Mouse (Mus musculus): ENCODE measurements around the gene Tsen2. TPM values are rescaled to one million over a fixed set of nuclear protein-coding genes. Genes with fewer than 3 reads are reported as not detected.

Gene Tsen2
- 23.7 and 26.1 TPM in 2 replicates for polyA plus RNA-seq (2015; fragmentation: Nextera tagmentation; extraction: Ambion mirVana)

DNA sequence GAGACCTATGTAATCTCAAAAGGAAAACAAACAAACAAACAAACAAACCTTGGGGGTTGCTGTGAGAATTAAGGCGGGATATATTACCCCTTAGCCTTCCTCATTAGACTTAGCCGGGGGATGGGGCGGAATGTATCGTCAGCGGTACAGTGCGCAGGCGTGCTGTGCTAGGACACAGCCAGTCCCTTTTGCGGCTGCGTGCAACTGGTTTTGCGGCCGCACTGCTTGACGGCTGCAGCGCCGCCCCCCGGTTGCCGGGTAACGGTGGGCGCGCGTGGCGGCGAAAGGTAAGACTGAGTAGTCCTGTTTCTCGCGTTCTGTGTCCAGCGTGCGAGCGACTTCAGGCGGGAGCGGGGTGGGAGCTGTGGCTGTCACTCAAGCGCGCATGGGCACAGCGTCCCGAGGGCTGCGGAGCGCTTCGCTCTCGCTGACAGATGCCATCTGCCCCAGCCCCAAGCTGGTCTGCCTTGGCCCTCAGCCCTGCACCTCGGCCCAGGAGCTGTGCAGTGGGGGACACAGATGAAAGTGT, at the start of gene Tsen2:
Gene Tsen2 (plus strand): TSS at position 223 of the 529 bp plus-strand sequence.
- Histone ChIP-seq H3K4me3 (replicated peaks; ENCODE audit: low read length) (peak within 1 kb of the TSS; percentile 80), H3K9me3 (replicated peaks; ENCODE audit: control insufficient read depth, low read length) (no peaks in the 10 kb centered on the region), H3K9ac (ENCODE audit: low read length) (peak within 1 kb of the TSS; percentile 93), H3K4me2 (ENCODE audit: low read depth, low read length) (peak within 1 kb of the TSS; percentile 75), H3K4me1 (ENCODE audit: control insufficient read depth, insufficient read depth, low read length) (peaks cover 12% of the 10 kb centered on the region), H3K27ac (ENCODE audit: low read length) (peak within 1 kb of the TSS; percentile 76), H3K27me3 (ENCODE audit: control insufficient read depth, insufficient read depth, low read length) (no peaks in the 10 kb centered on the region), H3K36me3 (ENCODE audit: control insufficient read depth, insufficient read depth, low read length) (0 out of 2 replicates have a peak, but pooled peaks cover 3% of the 10 kb centered on the region)
- WGBS: under 1% methylated on average over 38 of the region's 38 CpGs
- ATAC-seq (ENCODE audit: insufficient read depth, low FRiP score): peak; percentile 92

- no peak overlapping the region for H3K4me3 ChIP-seq (replicated peaks; ENCODE audit: low read length)
- no peak overlapping the region for H3K4me2 ChIP-seq (ENCODE audit: low read depth, low read length)
- no peak overlapping the region for H3K27ac ChIP-seq (ENCODE audit: low read length)
- H3K36me3 ChIP-seq (ENCODE audit: control insufficient read depth, insufficient read depth, low read length): no peaks in the 10 kb centered on the region
- peak overlapping the region; percentile 26 for H3K9ac ChIP-seq (ENCODE audit: low read length)
- no peaks in the 10 kb centered on the region for H3K9me3 ChIP-seq (replicated peaks; ENCODE audit: control insufficient read depth, low read length)
- H3K27me3 ChIP-seq (ENCODE audit: control insufficient read depth, insufficient read depth, low read length): no peaks in the 10 kb centered on the region
- no peak for ATAC-seq (ENCODE audit: insufficient read depth, low FRiP score)
- WGBS: 63% methylated on average over 14 of the region's 14 CpGs
- H3K4me1 ChIP-seq (ENCODE audit: control insufficient read depth, insufficient read depth, low read length): peaks cover 6% of the 10 kb centered on the region
Measured at GRCm38 (mm10) chr6:115499540-115499939, 44.9 kb upstream of the Tsen2 start.

GRCm38 (mm10) chr6:115500234-115500633, 44.2 kb upstream of the Tsen2 start:
- H3K4me1 ChIP-seq (ENCODE audit: control insufficient read depth, insufficient read depth, low read length): peaks cover 6% of the 10 kb centered on the region
- ATAC-seq (ENCODE audit: insufficient read depth, low FRiP score): no peak
- no peak overlapping the region for H3K27ac ChIP-seq (ENCODE audit: low read length)
- WGBS: 84% methylated on average over 10 of the region's 10 CpGs
- H3K4me2 ChIP-seq (ENCODE audit: low read depth, low read length): no peak overlapping the region
- H3K9ac ChIP-seq (ENCODE audit: low read length): no peak overlapping the region
- H3K4me3 ChIP-seq (replicated peaks; ENCODE audit: low read length): no peak overlapping the region
- no peaks in the 10 kb centered on the region for H3K36me3 ChIP-seq (ENCODE audit: control insufficient read depth, insufficient read depth, low read length)
- H3K9me3 ChIP-seq (replicated peaks; ENCODE audit: control insufficient read depth, low read length): no peaks in the 10 kb centered on the region
- H3K27me3 ChIP-seq (ENCODE audit: control insufficient read depth, insufficient read depth, low read length): no peaks in the 10 kb centered on the region

DNA sequence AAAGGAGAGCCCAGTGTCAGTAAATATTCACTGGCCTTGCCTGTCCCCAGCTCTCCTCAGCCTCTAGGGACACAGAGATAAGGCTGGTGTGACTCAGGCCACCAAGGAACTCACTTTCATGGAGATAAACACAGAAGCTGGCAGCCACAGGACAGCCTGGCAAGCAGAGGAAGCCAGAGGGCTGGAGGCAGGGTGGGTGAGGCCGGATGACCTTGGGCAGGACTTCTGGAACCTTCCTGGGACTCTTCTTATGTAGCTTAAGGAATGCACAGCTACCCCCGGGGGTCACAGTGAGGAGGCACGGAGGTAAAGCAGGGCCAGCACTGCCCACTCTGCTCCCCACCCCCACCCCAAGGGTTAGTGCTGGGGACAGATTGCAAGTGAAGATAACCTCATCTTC, 43.3 kb upstream of the Tsen2 start:
- no peak for ATAC-seq (ENCODE audit: insufficient read depth, low FRiP score)
- Histone ChIP-seq H3K36me3 (ENCODE audit: control insufficient read depth, insufficient read depth, low read length) (no peaks in the 10 kb centered on the region), H3K9ac (ENCODE audit: low read length) (no peak overlapping the region), H3K4me2 (ENCODE audit: low read depth, low read length) (no peak overlapping the region), H3K27ac (ENCODE audit: low read length) (peak overlapping the region; percentile 57; the same call in 1 of the 2 replicates), H3K4me1 (ENCODE audit: control insufficient read depth, insufficient read depth, low read length) (peaks cover 6% of the 10 kb centered on the region), H3K27me3 (ENCODE audit: control insufficient read depth, insufficient read depth, low read length) (no peaks in the 10 kb centered on the region), H3K4me3 (replicated peaks; ENCODE audit: low read length) (no peak overlapping the region), H3K9me3 (replicated peaks; ENCODE audit: control insufficient read depth, low read length) (no peaks in the 10 kb centered on the region)
- 38% methylated on average over 3 of the region's 3 CpGs for WGBS

DNA sequence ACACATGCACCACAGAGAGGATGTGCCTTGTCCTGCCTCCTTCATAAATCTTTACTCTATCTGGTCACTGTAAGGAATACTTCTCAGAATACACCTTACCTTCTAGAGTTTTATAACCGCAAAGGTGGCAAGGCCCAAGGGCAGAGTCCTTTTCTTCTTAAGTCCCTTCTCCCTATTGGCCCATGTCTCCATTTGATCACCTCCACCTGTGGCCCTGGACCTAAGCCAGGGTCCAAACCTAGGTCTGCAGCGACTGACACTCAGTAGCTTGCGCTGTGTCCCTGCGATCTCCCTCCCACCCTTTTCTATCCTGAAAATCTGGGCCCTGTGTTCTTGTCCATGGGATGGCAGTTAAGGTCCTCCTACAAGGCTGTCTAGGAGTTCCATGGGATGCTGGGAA, 41.4 kb upstream of the Tsen2 start:
- H3K9ac ChIP-seq (ENCODE audit: low read length): no peak overlapping the region
- H3K27ac ChIP-seq (ENCODE audit: low read length): peak overlapping the region; percentile 79
- ATAC-seq (ENCODE audit: insufficient read depth, low FRiP score): no peak
- no peaks in the 10 kb centered on the region for H3K9me3 ChIP-seq (replicated peaks; ENCODE audit: control insufficient read depth, low read length)
- no peaks in the 10 kb centered on the region for H3K27me3 ChIP-seq (ENCODE audit: control insufficient read depth, insufficient read depth, low read length)
- peaks cover 6% of the 10 kb centered on the region for H3K4me1 ChIP-seq (ENCODE audit: control insufficient read depth, insufficient read depth, low read length)
- WGBS: 94% methylated on average over 4 of the region's 4 CpGs
- H3K36me3 ChIP-seq (ENCODE audit: control insufficient read depth, insufficient read depth, low read length): no peaks in the 10 kb centered on the region
- H3K4me3 ChIP-seq (replicated peaks; ENCODE audit: low read length): no peak overlapping the region
- H3K4me2 ChIP-seq (ENCODE audit: low read depth, low read length): no peak overlapping the region

DNA sequence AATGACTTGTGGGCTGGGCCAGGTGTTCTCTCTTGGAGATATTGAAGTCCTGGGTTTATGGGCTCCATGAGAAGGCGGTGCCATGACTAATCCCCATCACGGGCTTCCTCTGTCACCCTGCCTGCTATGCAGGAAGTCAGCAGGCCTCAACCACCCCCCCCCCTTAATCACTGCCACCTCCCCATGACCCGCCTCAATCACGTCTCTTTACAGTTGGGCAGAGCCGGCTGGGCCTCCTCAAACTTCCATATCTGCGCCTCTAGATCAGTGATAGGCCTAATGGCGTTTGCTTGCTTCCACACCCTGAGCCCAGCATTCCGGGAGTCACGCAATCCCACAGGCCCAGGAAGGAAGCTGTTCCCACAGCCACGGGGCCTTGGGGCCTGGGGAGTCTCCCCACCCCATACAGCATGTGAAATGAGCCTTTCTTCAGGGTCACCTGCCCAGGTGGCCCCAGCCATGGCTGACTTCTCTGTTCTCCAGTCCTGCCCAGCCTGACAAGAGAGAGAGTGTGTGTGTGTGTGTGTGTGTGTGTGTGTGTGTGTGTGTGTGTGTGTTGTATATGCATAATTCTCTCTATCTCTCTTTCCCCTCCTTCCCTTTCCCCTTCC, 40.8 kb upstream of the Tsen2 start:
- peak overlapping the region; percentile 79 for H3K27ac ChIP-seq (ENCODE audit: low read length)
- peak; percentile 88 for ATAC-seq (ENCODE audit: insufficient read depth, low FRiP score)

GRCm38 (mm10) chr6:115504160-115504558, 40.3 kb upstream of the Tsen2 start:
- Histone ChIP-seq H3K4me2 (ENCODE audit: low read depth, low read length) (no peak overlapping the region), H3K4me1 (ENCODE audit: control insufficient read depth, insufficient read depth, low read length) (peaks cover 6% of the 10 kb centered on the region), H3K27me3 (ENCODE audit: control insufficient read depth, insufficient read depth, low read length) (no peaks in the 10 kb centered on the region), H3K9me3 (replicated peaks; ENCODE audit: control insufficient read depth, low read length) (0 out of 2 replicates have a peak, but pooled peaks cover 3% of the 10 kb centered on the region), H3K9ac (ENCODE audit: low read length) (no peak overlapping the region), H3K36me3 (ENCODE audit: control insufficient read depth, insufficient read depth, low read length) (no peaks in the 10 kb centered on the region), H3K4me3 (replicated peaks; ENCODE audit: low read length) (no peak overlapping the region), H3K27ac (ENCODE audit: low read length) (peak overlapping the region; percentile 75)
- peak; percentile 53 for ATAC-seq (ENCODE audit: insufficient read depth, low FRiP score)
- WGBS: 60% methylated on average over 3 of the region's 3 CpGs

More for the DNA sequence above, 40.8 kb upstream of the Tsen2 start:
- Histone ChIP-seq H3K4me1 (ENCODE audit: control insufficient read depth, insufficient read depth, low read length) (peaks cover 6% of the 10 kb centered on the region), H3K27me3 (ENCODE audit: control insufficient read depth, insufficient read depth, low read length) (no peaks in the 10 kb centered on the region), H3K36me3 (ENCODE audit: control insufficient read depth, insufficient read depth, low read length) (no peaks in the 10 kb centered on the region), H3K9ac (ENCODE audit: low read length) (no peak overlapping the region), H3K9me3 (replicated peaks; ENCODE audit: control insufficient read depth, low read length) (0 out of 2 replicates have a peak, but pooled peaks cover 3% of the 10 kb centered on the region), H3K4me3 (replicated peaks; ENCODE audit: low read length) (no peak overlapping the region), H3K4me2 (ENCODE audit: low read depth, low read length) (no peak overlapping the region)
- WGBS: 57% methylated on average over 10 of the region's 10 CpGs

- WGBS: 80% methylated on average over 5 of the region's 5 CpGs
- Histone ChIP-seq H3K27me3 (ENCODE audit: control insufficient read depth, insufficient read depth, low read length) (no peaks in the 10 kb centered on the region), H3K9me3 (replicated peaks; ENCODE audit: control insufficient read depth, low read length) (0 out of 2 replicates have a peak, but pooled peaks cover 3% of the 10 kb centered on the region), H3K4me2 (ENCODE audit: low read depth, low read length) (no peak overlapping the region), H3K27ac (ENCODE audit: low read length) (peak overlapping the region; percentile 75; the same call in 1 of the 2 replicates), H3K36me3 (ENCODE audit: control insufficient read depth, insufficient read depth, low read length) (no peaks in the 10 kb centered on the region), H3K4me3 (replicated peaks; ENCODE audit: low read length) (no peak overlapping the region), H3K9ac (ENCODE audit: low read length) (no peak overlapping the region), H3K4me1 (ENCODE audit: control insufficient read depth, insufficient read depth, low read length) (peaks cover 4% of the 10 kb centered on the region; the same call in 1 of the 2 replicates)
- no peak for ATAC-seq (ENCODE audit: insufficient read depth, low FRiP score)
Measured at GRCm38 (mm10) chr6:115504915-115505314, 39.5 kb upstream of the Tsen2 start.

GRCm38 (mm10) chr6:115506425-115506824, 38.0 kb upstream of the Tsen2 start:
- Histone ChIP-seq H3K36me3 (ENCODE audit: control insufficient read depth, insufficient read depth, low read length) (no peaks in the 10 kb centered on the region), H3K4me3 (replicated peaks; ENCODE audit: low read length) (no peak overlapping the region), H3K9ac (ENCODE audit: low read length) (no peak overlapping the region), H3K4me2 (ENCODE audit: low read depth, low read length) (no peak overlapping the region), H3K4me1 (ENCODE audit: control insufficient read depth, insufficient read depth, low read length) (peaks cover 4% of the 10 kb centered on the region; the same call in 1 of the 2 replicates), H3K27ac (ENCODE audit: low read length) (no peak overlapping the region), H3K27me3 (ENCODE audit: control insufficient read depth, insufficient read depth, low read length) (no peaks in the 10 kb centered on the region), H3K9me3 (replicated peaks; ENCODE audit: control insufficient read depth, low read length) (0 out of 2 replicates have a peak, but pooled peaks cover 3% of the 10 kb centered on the region)
- WGBS: 100% methylated on average over 1 of the region's 1 CpGs
- ATAC-seq (ENCODE audit: insufficient read depth, low FRiP score): no peak

All from stomach, embryonic 16.5 days (tissue).